Mouse (Mus musculus) ES-E14 (cell line): Measurements from ENCODE around the gene Gnmt. TPM values are rescaled to one million over a fixed set of nuclear protein-coding genes. Genes with fewer than 3 reads are reported as not detected.

Experiments used
- DNase-seq: peaks from one replicate; pipeline ENCODE4 v3.0.0-alpha.2; 2013; ENCODE audit warnings: low read depth, low spot score
- H3K27ac ChIP-seq: 2 replicates; pipeline ENCODE4 v1.5.1; 2012; ENCODE audit warnings: low read depth, mild to moderate bottlenecking, low read length, moderate library complexity, mixed read lengths; ENCODE audit not compliant: poor library complexity, insufficient read depth, severe bottlenecking
- H3K36me3 ChIP-seq: 2 replicates; pipeline ENCODE4 v1.6.1; 2012; ENCODE audit warnings: mild to moderate bottlenecking, low read length, moderate library complexity, mixed read lengths; ENCODE audit not compliant: control insufficient read depth, poor library complexity, insufficient read depth, severe bottlenecking
- H3K4me1 ChIP-seq, 2 experiments: fragments of 150-350 bp in 1 of 2; sonication (generic) in 1 of 2; 2 replicates each; pipeline ENCODE4 v1.6.1; 2012; ENCODE audit warnings: low read length in 2 of 2, mild to moderate bottlenecking in 1 of 2, mixed read lengths in 1 of 2; ENCODE audit not compliant: control insufficient read depth in 2 of 2, insufficient read depth in 2 of 2, poor library complexity in 1 of 2
- H3K4me3 ChIP-seq, 2 experiments: fragments of 150-350 bp in 1 of 2; sonication (generic) in 1 of 2; 2 replicates each; pipeline ENCODE4 v1.5.1; 2012; ENCODE audit warnings: low read length in 2 of 2, low read depth in 1 of 2, mild to moderate bottlenecking in 1 of 2, mixed read lengths in 1 of 2; ENCODE audit not compliant: insufficient read depth in 1 of 2, poor library complexity in 1 of 2, severe bottlenecking in 1 of 2
- H3K9ac ChIP-seq: 2 replicates; pipeline ENCODE4 v1.6.1; 2012; ENCODE audit warnings: low read depth, mild to moderate bottlenecking, low read length, mixed read lengths; ENCODE audit not compliant: poor library complexity, insufficient read depth, severe bottlenecking
- H3K9me3 ChIP-seq: fragments of 150-350 bp; sonication (generic); 2 replicates; pipeline ENCODE4 v1.6.1; 2012; ENCODE audit warnings: low read depth, mild to moderate bottlenecking, low read length; ENCODE audit not compliant: control insufficient read depth, insufficient read depth
- CHD2 ChIP-seq: IDR thresholded peaks from 2 replicates; pipeline ENCODE4 v1.6.1; 2014; ENCODE audit warnings: mild to moderate bottlenecking, low read depth, low read length, inconsistent platforms
- HCFC1 ChIP-seq: IDR thresholded peaks from 2 replicates; pipeline ENCODE4 v1.6.1; 2012; ENCODE audit warnings: low read length, inconsistent platforms, borderline replicate concordance; ENCODE audit not compliant: insufficient read depth
- MAFK ChIP-seq: IDR thresholded peaks from 2 replicates; pipeline ENCODE4 v1.6.1; 2014; ENCODE audit warnings: mild to moderate bottlenecking, low read depth, low read length, inconsistent platforms; ENCODE audit not compliant: insufficient read depth
- ZC3H11A ChIP-seq: IDR thresholded peaks from 2 replicates; pipeline ENCODE4 v1.6.1; 2012; ENCODE audit warnings: low read depth, mild to moderate bottlenecking, inconsistent platforms, low read length, borderline replicate concordance
- ZNF384 ChIP-seq: IDR thresholded peaks from 2 replicates; pipeline ENCODE4 v1.6.1; 2012; ENCODE audit warnings: low read depth, low read length, inconsistent platforms
- in situ Hi-C, 2 experiments: fragments of 600-800 bp; cut with MboI; formaldehyde crosslinking; loops; one replicate each; pipeline ENCODE4 v1.15.1; 2025; ENCODE audit warnings: low sequenced_read_pairs in 2 of 2, inconsistent platforms in 1 of 2; ENCODE audit not compliant: unreplicated experiment in 2 of 2
- total RNA-seq: library from RNA; depleted of rRNA; stranded (reverse); fragments of 300-350 nt; gene quantifications from 2 replicates; pipeline ENCODE4 v1.2.3, GENCODE M21; 2012

The Gnmt gene
- total RNA-seq, 1 experiment: 1.2 TPM

DNA sequence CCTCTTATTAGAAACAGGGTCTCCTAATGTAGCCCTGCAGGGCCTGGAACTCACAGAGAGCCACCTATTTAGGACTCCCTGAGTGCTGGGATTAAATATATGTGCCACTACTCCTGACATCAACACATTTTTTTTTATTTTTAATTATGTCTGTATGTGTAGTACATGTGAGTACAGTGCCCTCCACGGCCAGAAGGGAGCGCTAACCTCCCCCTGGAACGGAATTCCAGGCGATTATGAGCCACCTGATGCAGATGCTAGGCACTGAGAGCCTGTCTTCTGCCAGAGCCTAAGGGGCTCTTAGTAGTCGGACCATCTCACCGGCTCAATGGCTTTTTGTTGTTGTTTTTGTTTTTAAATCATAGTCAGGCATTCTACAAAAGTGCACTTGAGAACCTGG, 947 bp downstream of the Gnmt start:
- peak; percentile 79 for DNase-seq
- H3K9ac ChIP-seq: no peak overlapping the region
- H3K36me3 ChIP-seq: peaks cover 3% of the 10 kb centered on the region; the same call in 1 of the 2 replicates
- in situ Hi-C loops: no loop called here
- H3K4me1 ChIP-seq: peaks cover 0 to 2% of the 10 kb centered on the region in 2 experiments; a peak in 2 of 4 replicates
- H3K4me3 ChIP-seq: peak overlapping the region in 1 of 2 experiments; percentile 86; a peak in 1 of 4 replicates
- TF ChIP-seq ZNF384 (peak; percentile 42; the same call in 1 of the 2 replicates), ZC3H11A (no peak)
- H3K9me3 ChIP-seq: no peaks in the 10 kb centered on the region
- H3K27ac ChIP-seq: no peak overlapping the region

DNA sequence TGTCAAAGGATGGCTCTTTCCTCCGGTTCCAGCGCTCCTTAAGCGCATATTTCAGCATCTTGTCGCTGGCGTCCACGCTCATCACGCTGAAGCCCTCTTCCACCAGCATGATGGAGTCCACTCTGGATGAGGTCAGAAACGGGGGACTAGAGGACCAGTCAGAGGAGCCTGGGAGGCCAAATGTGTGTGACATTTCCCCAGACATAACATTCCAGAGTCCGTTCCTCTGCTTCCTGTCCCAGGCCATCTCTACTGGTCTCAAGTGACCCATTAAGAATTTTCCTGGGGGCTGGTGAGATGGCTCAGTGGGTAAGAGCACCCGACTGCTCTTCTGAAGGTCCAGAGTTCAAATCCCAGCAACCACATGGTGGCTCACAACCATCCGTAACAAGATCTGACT, 1.7 kb downstream of the Gnmt start:
- Histone ChIP-seq H3K36me3 (peaks cover 3% of the 10 kb centered on the region; the same call in 1 of the 2 replicates), H3K27ac (no peak overlapping the region), H3K4me1 (peaks cover 0 to 2% of the 10 kb centered on the region in 2 experiments; a peak in 2 of 4 replicates), H3K9ac (no peak overlapping the region), H3K4me3 (no peak overlapping the region), H3K9me3 (no peaks in the 10 kb centered on the region)
- no peak for DNase-seq
- in situ Hi-C loops: no loop called here
- TF ChIP-seq ZC3H11A (no peak), HCFC1 (no peak), CHD2 (no peak), MAFK (no peak), ZNF384 (no peak)

DNA sequence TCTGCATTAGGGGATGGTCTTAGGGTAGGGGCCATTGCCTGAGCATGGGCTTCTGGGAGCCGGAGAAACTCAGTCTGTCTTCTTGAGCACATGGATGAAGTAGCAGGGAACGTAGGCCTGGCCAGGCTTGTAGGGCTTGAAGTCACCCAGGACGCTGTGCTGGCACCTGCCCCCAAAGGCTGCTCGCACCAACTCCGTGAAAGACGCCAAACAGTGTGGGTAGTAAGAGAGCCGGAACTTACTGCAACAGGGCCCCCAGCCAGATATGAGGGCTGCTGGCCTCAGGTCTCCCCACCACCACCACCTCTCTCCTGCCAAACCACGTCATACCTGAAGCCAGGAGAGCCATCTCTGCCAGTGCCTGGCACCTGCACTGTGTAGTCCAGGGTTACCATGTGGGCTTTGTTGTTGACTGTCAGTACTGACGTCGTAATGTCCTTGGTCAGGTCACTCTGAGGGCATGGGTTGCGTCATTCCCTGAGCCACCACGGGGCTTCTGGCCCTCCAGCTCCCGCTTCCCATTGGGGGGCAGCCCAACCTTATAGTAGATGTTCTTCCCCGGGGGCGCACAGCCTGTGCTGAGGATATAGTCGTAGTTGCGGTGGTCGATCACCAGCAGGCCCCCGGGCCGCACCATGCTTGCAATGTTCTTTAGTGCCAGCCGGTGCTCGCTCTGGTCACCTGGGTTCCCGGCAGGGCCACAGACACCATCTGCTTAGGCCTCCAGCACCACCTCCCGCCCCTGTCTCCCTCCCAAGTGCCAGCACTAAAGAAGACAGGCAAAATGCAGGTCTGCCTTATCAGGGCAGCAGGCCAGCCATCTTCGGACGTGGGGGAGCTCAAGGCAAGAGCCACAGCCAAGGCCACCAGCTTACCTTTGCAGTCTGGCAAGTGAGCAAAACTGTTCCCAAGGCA, 3.0 kb downstream of the Gnmt start:
- no peak for DNase-seq
- H3K9ac ChIP-seq: no peak overlapping the region
- TF ChIP-seq CHD2 (no peak), ZC3H11A (no peak), ZNF384 (no peak), HCFC1 (no peak), MAFK (no peak)
- H3K4me3 ChIP-seq: no peak overlapping the region
- H3K27ac ChIP-seq: no peak overlapping the region
- no peaks in the 10 kb centered on the region for H3K9me3 ChIP-seq
- H3K4me1 ChIP-seq: peaks cover 0 to 2% of the 10 kb centered on the region in 2 experiments; a peak in 2 of 4 replicates
- in situ Hi-C loops: no loop called here
- H3K36me3 ChIP-seq: peaks cover 6% of the 10 kb centered on the region; the same call in 1 of the 2 replicates

DNA sequence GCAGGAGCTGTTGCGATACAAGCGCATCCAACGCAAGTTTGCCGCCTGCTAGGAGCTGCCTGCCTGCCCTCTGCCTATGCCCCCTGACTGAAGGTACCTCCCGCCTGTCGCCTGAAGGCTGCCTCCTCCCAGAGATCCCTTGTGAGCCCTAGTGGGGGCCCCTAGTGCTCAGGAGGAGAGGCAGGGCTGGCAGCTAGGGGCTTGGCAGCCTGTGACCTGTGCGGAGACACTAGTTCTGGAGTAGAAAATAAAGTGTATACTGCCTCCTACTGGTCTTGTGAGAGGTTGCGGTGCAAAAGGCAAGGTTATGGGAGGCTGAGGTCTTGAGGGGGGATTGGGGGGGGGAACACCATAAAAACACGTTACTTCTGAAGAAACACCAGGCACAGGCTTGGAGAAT, 3.7 kb downstream of the Gnmt start:
- in situ Hi-C loops: no loop called here
- Histone ChIP-seq H3K9me3 (no peaks in the 10 kb centered on the region), H3K4me3 (peak overlapping the region in 1 of 2 experiments; percentile 27; a peak in 2 of 4 replicates), H3K4me1 (peaks cover 0 to 2% of the 10 kb centered on the region in 2 experiments; a peak in 2 of 4 replicates), H3K36me3 (peaks cover 6% of the 10 kb centered on the region; the same call in 1 of the 2 replicates), H3K27ac (no peak overlapping the region), H3K9ac (0 out of 2 replicates have a peak overlapping the region, but pooled peaks have one; percentile 40)
- no peak for DNase-seq
- TF ChIP-seq HCFC1 (no peak), MAFK (no peak), ZNF384 (no peak), ZC3H11A (no peak), CHD2 (no peak)
